Mouse (Mus musculus) brain, embryonic 18.5 days (tissue): ENCODE measurements at regions not wholly inside any gene's neighbourhood (a gene's known extent, or its start where the extent isn't known, plus 50 kb on each side); places are given as distances from the start of the nearest gene placed in this dataset.

Experiments
- DNase-seq: peaks from one replicate; pipeline ENCODE4 v3.0.0-alpha.2; 2012; ENCODE audit warnings: low read depth, low spot score

DNA sequence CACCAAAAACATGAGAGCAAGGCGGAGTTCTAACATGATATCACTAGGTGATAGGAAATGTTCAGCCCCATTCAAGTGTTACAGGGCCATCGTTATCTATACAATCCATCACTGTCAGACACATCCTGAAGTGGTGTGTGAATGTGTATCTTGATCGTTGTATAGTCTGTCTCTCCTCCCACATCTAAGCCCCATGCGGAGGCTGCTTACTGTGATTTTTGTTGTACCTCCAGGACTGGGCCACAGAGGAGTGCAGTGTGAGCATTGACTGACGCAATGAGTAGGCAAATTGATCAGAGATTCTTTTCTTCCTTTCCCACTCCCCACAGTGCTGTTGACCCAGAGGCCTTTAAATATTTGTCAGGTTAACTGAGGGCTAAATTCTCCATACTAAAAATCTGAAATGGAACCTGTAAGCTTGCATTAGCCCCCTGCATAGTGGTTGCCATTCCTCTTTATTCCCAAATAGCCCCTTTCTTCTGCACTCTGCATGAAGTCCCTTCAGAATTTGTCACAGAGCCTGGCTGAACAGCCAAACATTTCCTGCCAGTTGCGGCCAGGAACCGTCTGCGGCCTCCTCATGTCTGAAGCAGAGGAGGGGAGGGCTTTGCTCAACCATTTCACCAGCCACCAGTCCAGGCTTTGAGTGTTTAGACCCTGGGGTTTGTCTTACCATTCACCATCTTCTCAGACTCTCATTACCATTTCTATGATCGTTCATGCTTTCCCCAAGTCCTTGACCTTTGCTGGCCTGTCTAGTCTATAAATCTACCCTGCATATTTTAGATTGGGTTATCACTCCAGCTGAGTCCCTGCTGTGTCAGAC is 119.3 kb downstream of the Ttc8 start:
- DNase-seq: no peak

DNA sequence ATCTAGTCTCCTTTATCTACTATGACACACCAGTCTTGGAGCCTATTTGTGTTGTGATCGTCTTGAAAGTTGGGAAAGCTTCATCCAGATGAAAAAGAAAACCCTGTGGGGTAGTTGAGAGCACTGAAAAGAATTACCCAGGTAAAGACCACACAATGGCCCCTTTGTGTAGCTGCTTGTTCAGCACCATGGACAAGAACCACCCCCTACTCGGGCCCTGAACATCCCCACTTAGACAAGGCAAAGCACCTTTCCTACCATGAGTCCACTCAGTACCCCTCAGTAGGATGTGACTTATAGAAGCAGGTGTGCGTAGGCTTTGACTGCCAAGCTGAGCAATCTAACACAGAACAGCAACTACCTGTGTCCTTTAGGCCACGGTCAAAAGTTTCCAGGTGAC is 121.2 kb downstream of the Ttc8 start:
- DNase-seq: no peak

DNA sequence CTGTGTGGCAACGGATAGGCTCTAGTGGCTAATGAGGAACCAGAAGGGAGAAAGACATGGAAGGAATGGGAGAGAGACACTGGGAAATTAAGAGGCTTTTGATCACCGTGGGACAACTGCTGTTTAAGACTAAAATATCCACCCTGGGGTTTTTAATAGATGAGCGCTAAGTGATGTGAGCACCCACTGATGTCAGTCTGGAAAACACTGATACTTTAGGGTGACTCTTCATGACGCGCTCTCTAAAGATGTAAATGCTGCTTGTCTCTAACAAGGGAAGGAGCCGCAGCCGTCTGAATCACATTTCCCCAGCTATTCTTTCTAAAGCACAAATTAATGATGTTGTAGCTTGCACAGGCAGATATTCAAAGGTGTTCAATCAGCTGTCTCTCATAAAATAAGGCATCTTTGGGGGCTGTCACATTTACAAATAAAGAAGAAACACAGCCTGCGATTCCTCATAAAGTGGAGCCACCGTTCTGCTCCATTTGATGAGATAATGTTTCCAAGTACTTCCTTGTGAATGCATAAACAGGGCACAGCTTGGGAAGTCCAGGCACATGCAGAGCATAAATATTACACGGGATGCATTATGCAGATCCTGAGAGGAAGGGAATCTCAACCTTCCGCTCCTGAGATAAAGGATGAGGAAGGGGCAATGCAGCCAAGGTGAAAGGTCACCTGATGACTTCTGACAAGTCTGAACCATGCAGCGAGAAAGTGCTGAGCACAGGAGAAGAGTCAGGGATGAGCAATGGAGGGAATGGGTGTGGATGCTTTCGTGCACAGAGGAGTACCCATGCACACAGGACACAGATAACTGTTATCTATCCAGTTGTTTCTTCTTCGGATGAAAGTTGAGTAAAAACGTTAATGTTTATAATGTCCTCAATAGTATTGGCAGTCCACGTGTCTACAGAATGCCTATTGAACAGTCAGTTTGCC is 122.8 kb downstream of the Ttc8 start:
- no peak for DNase-seq

- no peak for DNase-seq
Measured at GRCm38 (mm10) chr12:99044477-99044876, 124.1 kb downstream of the Ttc8 start.

- no peak for DNase-seq
Measured at GRCm38 (mm10) chr12:99050426-99050825, 130.1 kb downstream of the Ttc8 start.

- DNase-seq: no peak
Measured at GRCm38 (mm10) chr12:99052599-99052998, 132.2 kb downstream of the Ttc8 start.

GRCm38 (mm10) chr12:99057521-99057920 is 137.1 kb downstream of the Ttc8 start:
- no peak for DNase-seq

- DNase-seq: no peak
Measured at GRCm38 (mm10) chr12:99058916-99059315, 138.5 kb downstream of the Ttc8 start.

- DNase-seq: no peak
Measured at GRCm38 (mm10) chr12:99059491-99059890, 139.1 kb downstream of the Ttc8 start.

DNA sequence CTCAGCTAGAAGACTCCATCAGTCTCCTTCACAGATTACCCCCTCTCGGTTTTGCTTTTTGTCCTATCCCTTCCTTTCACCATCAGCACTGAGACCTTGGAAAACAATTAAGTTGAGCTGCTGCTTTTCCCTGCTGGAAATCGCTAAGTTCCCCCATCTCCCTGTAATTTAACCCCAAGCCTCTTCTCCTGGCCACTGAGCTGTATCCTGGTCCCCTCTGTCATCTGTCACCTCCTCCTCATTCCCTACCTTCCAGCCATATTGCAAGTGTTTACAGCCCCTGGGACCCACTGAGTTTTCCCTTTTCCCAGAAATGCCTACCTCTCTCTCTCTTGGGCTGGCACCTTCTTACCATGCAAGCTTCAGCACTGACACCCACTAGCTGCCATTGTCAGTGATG is 140.3 kb downstream of the Ttc8 start:
- no peak for DNase-seq

GRCm38 (mm10) chr12:99063441-99063840 is 143.1 kb downstream of the Ttc8 start:
- DNase-seq: no peak

DNA sequence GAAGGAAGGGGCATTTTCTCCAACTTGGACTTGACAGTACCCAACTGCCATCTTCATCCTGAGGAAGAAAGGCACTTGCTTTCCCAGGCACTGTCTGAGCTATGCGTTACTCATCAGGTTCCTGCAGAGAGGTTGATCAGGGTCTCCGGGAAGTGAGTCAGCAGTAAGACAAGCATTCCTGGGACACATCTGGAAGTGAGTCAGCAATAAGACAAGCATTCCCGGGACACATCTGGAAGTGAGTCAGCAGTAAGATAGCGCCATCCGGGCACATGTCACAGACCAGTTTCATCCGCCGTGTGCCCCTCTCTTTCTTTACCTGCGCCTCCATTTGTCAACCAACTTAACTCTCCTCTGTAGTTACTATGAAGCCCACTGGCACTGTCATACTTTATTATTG is 143.5 kb downstream of the Ttc8 start:
- no peak for DNase-seq

DNA sequence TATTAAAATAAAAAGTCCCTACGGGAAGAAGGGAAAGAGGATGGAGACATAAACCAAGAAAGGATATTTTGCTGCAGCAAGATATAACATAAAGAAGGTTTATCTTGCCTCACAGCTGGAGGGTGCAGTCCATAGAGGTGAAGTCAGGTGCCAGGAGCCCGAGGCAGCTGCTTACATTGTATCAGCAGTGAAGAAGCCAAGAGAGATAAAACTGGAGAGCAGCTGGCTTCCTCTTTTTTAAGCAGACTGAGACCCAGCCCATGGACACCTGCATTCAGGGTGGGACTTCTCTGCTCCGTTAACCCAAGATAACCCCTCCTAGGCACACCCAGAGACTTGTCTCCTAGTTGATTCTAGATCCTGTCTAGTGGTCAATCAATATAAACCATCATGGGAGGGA is 147.6 kb downstream of the Ttc8 start:
- DNase-seq: no peak

- DNase-seq: no peak
Measured at GRCm38 (mm10) chr12:99073766-99074165, 153.4 kb downstream of the Ttc8 start.

DNA sequence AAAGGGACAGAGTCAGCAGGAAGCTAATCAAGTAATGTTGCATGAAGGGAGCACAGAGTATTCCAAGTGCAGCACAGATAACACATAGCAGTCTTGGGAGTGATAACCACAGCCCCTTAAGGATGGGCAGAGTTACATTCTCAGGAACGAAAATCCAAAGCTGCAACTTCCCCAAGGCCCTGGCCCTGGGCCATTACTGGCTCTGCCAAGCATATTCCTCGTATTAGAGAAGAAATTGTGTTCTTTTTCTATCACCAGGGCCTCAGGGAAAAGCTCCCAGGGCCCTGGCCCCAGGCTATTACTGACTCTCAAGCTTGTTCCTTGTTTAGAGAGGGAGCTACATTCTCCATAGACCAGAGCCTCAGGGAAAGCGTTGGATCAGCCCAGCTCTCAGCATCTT is 157.0 kb downstream of the Ttc8 start:
- no peak for DNase-seq

- no peak for DNase-seq
Measured at GRCm38 (mm10) chr12:99079873-99080272, 159.5 kb downstream of the Ttc8 start.

GRCm38 (mm10) chr12:99083616-99084015 is 163.2 kb downstream of the Ttc8 start:
- no peak for DNase-seq

DNA sequence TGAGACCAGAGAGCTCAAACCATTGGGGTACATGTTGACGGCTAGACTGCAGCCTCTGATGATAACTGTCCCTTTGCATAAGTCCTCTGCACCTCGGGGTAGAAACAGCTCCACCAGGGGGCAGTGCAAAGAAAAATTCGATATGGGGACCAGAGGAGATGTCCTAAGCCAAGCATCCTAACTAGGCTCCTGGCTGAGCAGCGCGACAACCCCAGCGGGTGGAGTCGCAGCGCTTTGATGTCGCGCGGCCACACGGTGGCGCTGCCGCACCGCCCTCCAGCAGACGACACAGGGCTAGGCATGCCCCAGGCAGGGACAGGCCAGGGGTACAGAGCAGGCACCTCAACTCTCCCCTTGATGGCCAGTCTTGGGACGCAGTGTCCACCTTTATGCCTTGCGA is 163.8 kb downstream of the Ttc8 start:
- DNase-seq: no peak

- no peak for DNase-seq
Measured at GRCm38 (mm10) chr12:99087286-99087685, 166.9 kb downstream of the Ttc8 start.

- DNase-seq: no peak
Measured at GRCm38 (mm10) chr12:99091770-99092169, 171.4 kb downstream of the Ttc8 start.

- DNase-seq: no peak
Measured at GRCm38 (mm10) chr12:99093151-99093550, 172.8 kb downstream of the Ttc8 start.

DNA sequence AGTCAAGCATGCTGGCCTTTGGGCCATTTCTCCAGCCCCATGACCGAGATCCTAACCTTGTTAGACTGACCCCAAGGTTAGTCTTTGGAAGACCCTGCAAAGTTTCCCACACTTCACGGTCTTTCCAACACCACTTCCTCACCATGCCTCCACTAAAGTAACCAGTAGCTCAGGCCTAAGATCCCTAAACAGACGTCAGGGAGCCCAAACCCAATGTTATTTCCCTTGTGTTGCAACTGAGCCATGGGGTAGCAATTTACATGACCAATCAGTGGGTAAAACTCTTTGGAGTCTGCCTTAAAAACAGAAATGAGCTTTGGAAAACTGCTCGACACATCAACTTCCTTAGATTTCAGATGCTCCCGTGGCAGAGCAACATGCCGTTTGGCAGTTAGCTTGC is 173.6 kb downstream of the Ttc8 start:
- DNase-seq: no peak
